Mouse (Mus musculus): ENCODE data around the gene Cxcl17. TPM values are rescaled to one million over a fixed set of nuclear protein-coding genes. Genes with fewer than 3 reads are reported as not detected.

Cxcl17 gene
- polyA plus RNA-seq, 1 experiment from 2014 or later: 0.47 TPM

DNA sequence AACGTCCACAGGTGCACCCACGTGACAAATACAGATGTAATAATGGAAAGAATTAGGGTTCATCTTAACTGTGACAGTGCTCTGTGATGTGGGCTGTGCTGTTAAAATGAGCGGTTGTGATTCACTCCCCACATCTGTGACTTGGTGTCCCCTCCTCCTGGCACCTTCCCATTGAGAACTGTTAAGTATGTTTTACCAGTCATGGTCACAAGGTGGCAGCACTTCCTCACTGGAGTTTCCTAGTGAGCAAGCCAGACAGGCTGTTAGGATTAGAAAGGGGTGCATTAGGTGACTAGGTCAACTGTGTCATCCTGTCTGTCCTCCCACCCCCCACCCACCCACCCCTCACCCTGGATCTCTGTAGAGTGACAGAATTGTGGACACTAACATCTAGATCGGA, 11.7 kb upstream of the Cxcl17 start:
- ATAC-seq (replicated peaks; ENCODE audit: low FRiP score, low read depth): no peak
- H3K27ac ChIP-seq: no peak overlapping the region
- WGBS: 32% methylated on average over 4 of the region's 4 CpGs

DNA sequence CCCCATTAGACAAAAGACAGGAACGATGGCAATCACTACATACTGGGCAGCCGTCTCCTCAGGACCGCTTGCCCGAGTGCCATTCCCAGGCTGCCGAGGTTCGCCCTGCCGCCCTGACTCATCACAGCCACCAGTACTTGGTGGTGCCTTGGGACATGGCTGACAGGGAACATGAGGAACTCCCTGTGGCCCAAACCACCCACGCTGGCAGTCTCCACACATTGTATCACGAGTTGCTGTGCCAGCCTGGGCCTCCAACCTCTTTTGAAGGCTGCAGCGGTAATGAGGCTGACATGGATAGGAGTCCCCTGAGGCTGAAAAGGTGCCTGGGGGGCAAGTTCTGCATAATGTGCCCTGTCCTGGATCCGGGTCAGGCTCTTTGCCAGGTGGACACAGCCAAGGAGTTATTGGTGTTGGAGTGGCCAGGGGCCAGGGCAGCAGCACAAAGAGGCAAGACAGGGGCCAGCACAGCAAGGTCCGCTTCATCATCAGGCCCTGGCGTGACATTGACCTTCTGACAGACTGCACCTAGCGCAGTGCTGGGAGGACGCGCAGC, 9.7 kb upstream of the Cxcl17 start:
- Histone ChIP-seq H3K9ac (ENCODE audit: low read depth, low read length) (no peak overlapping the region), H3K36me3 (ENCODE audit: insufficient read depth, low read length) (no peaks in the 10 kb centered on the region), H3K4me1 (replicated peaks; ENCODE audit: insufficient read depth, low read length) (no peaks in the 10 kb centered on the region), H3K9me3 (replicated peaks; ENCODE audit: low read length) (no peaks in the 10 kb centered on the region), H3K4me3 (replicated peaks; ENCODE audit: low read depth, low read length) (no peak overlapping the region), H3K27ac (no peak overlapping the region), H3K4me2 (ENCODE audit: low read length) (no peak overlapping the region), H3K27me3 (ENCODE audit: insufficient read depth, low read length) (no peaks in the 10 kb centered on the region)
- DNase-seq (ENCODE audit: low spot score) (no peak), ATAC-seq (replicated peaks; ENCODE audit: low FRiP score, low read depth) (no peak)
- TF ChIP-seq CTCF (IDR thresholded peaks at IDR 0.05; ENCODE audit: low read depth): no peak
- WGBS: 80% methylated on average over 16 of the region's 16 CpGs

More for the DNA sequence above, 11.7 kb upstream of the Cxcl17 start:
- no peak overlapping the region for H3K9ac ChIP-seq (ENCODE audit: low read depth, low read length)
- DNase-seq (ENCODE audit: low spot score): peak; percentile 86
- peak; percentile 84 for TF ChIP-seq CTCF (IDR thresholded peaks at IDR 0.05; ENCODE audit: low read depth)
- H3K4me3 ChIP-seq (replicated peaks; ENCODE audit: low read depth, low read length): no peak overlapping the region
- no peaks in the 10 kb centered on the region for H3K9me3 ChIP-seq (replicated peaks; ENCODE audit: low read length)
- H3K4me1 ChIP-seq (replicated peaks; ENCODE audit: insufficient read depth, low read length): no peaks in the 10 kb centered on the region
- no peaks in the 10 kb centered on the region for H3K27me3 ChIP-seq (ENCODE audit: insufficient read depth, low read length)
- no peak overlapping the region for H3K4me2 ChIP-seq (ENCODE audit: low read length)
- no peaks in the 10 kb centered on the region for H3K36me3 ChIP-seq (ENCODE audit: insufficient read depth, low read length)

DNA sequence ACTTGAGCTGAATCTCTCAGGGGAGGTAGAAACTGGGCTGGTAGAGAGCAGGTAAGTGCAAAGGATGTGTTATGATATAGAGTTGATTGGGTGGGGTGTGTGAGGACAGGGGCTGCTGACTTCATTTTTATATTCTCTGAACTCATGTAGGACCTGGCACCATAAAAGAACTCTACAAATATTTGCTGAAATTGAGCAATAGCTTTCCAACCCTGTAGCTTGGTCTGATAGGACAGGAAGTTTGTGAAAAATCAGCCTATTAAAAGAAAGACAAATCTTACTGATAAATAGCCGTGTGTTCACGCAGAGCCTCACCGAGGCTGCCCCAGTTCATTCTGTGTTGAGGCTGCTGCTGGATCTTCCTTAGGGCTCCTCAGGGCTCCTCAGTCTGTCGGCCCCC, 7.3 kb upstream of the Cxcl17 start:
- DNase-seq (ENCODE audit: low spot score) (no peak), ATAC-seq (replicated peaks; ENCODE audit: low FRiP score, low read depth) (no peak)
- Histone ChIP-seq H3K27ac (no peak overlapping the region), H3K4me2 (ENCODE audit: low read length) (no peak overlapping the region), H3K27me3 (ENCODE audit: insufficient read depth, low read length) (no peaks in the 10 kb centered on the region), H3K4me3 (replicated peaks; ENCODE audit: low read depth, low read length) (no peak overlapping the region), H3K36me3 (ENCODE audit: insufficient read depth, low read length) (no peaks in the 10 kb centered on the region), H3K4me1 (replicated peaks; ENCODE audit: insufficient read depth, low read length) (no peaks in the 10 kb centered on the region), H3K9ac (ENCODE audit: low read depth, low read length) (no peak overlapping the region), H3K9me3 (replicated peaks; ENCODE audit: low read length) (no peaks in the 10 kb centered on the region)
- 79% methylated on average over 4 of the region's 4 CpGs for WGBS
- no peak for TF ChIP-seq CTCF (IDR thresholded peaks at IDR 0.05; ENCODE audit: low read depth)

DNA sequence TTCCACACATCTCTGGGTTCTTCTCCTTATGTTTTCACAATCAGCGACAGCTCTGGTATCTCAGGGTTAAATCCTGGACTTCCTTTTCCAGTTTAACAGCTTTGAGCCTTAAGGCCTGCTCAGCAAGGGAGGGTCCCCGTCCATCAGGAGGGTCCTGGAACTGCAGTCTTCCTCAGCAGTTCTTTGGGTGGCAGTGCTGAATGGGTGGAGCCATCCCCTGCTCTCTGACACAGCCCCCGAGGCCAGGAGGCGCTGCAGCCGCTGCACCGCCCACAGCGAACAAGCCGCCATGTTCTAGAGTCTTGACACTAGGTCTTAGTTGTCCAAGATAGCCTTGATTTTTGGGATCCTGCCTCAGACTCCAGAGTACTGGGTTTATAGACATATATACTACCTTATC, 6.8 kb upstream of the Cxcl17 start:
- no peak for ATAC-seq (replicated peaks; ENCODE audit: low FRiP score, low read depth)
- H3K36me3 ChIP-seq (ENCODE audit: insufficient read depth, low read length): no peaks in the 10 kb centered on the region
- no peak overlapping the region for H3K9ac ChIP-seq (ENCODE audit: low read depth, low read length)
- no peaks in the 10 kb centered on the region for H3K27me3 ChIP-seq (ENCODE audit: insufficient read depth, low read length)
- no peak for DNase-seq (ENCODE audit: low spot score)
- H3K4me1 ChIP-seq (replicated peaks; ENCODE audit: insufficient read depth, low read length): no peaks in the 10 kb centered on the region
- H3K4me3 ChIP-seq (replicated peaks; ENCODE audit: low read depth, low read length): no peak overlapping the region
- H3K4me2 ChIP-seq (ENCODE audit: low read length): no peak overlapping the region
- H3K9me3 ChIP-seq (replicated peaks; ENCODE audit: low read length): no peaks in the 10 kb centered on the region
- no peak for TF ChIP-seq CTCF (IDR thresholded peaks at IDR 0.05; ENCODE audit: low read depth)
- H3K27ac ChIP-seq: no peak overlapping the region
- WGBS: 81% methylated on average over 8 of the region's 8 CpGs

- no peak overlapping the region for H3K4me3 ChIP-seq (replicated peaks; ENCODE audit: low read depth, low read length)
- no peaks in the 10 kb centered on the region for H3K4me1 ChIP-seq (replicated peaks; ENCODE audit: insufficient read depth, low read length)
Observed at GRCm38 (mm10) chr7:25417597-25417996, 4.9 kb upstream of the Cxcl17 start.

DNA sequence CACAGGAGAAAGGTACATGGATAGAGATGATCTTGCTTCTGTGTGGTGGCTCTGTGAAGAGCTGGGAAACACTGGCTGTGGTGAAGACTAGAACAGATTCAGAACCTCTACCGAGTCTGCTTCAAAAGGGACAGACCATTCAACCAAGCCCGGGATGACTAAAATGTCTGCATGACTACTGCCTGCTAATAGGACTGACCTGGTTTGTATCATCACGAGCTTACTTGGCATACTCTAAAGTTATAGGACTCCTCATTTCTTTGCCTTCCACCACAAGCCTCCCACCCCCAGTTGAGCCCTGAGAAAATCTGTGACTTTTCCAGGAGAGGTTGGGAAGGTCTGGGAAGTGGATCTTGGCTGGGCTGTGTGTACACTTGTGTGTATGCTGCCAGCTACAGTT, 825 bp downstream of the Cxcl17 start:
- no peak for TF ChIP-seq CTCF (IDR thresholded peaks at IDR 0.05; ENCODE audit: low read depth)
- H3K4me2 ChIP-seq (ENCODE audit: low read length): no peak overlapping the region
- no peak for DNase-seq (ENCODE audit: low spot score)
- no peak overlapping the region for H3K27ac ChIP-seq
- H3K27me3 ChIP-seq (ENCODE audit: insufficient read depth, low read length): no peaks in the 10 kb centered on the region
- H3K9me3 ChIP-seq (replicated peaks; ENCODE audit: low read length): no peaks in the 10 kb centered on the region
- no peak for ATAC-seq (replicated peaks; ENCODE audit: low FRiP score, low read depth)
- H3K4me1 ChIP-seq (replicated peaks; ENCODE audit: insufficient read depth, low read length): no peaks in the 10 kb centered on the region
- H3K9ac ChIP-seq (ENCODE audit: low read depth, low read length): no peak overlapping the region
- WGBS: 90% methylated on average over 3 of the region's 3 CpGs
- no peaks in the 10 kb centered on the region for H3K36me3 ChIP-seq (ENCODE audit: insufficient read depth, low read length)
- no peak overlapping the region for H3K4me3 ChIP-seq (replicated peaks; ENCODE audit: low read depth, low read length)

More at GRCm38 (mm10) chr7:25417597-25417996, 4.9 kb upstream of the Cxcl17 start:
- Histone ChIP-seq H3K27ac (no peak overlapping the region), H3K9ac (ENCODE audit: low read depth, low read length) (no peak overlapping the region), H3K9me3 (replicated peaks; ENCODE audit: low read length) (no peaks in the 10 kb centered on the region), H3K27me3 (ENCODE audit: insufficient read depth, low read length) (no peaks in the 10 kb centered on the region), H3K36me3 (ENCODE audit: insufficient read depth, low read length) (no peaks in the 10 kb centered on the region), H3K4me2 (ENCODE audit: low read length) (no peak overlapping the region)
- TF ChIP-seq CTCF (IDR thresholded peaks at IDR 0.05; ENCODE audit: low read depth): peak; percentile 69
- DNase-seq (ENCODE audit: low spot score) (no peak), ATAC-seq (replicated peaks; ENCODE audit: low FRiP score, low read depth) (no peak)
- 83% methylated on average over 1 of the region's 1 CpGs for WGBS

Data from kidney, postnatal 0 days (tissue).